Mouse (Mus musculus) adrenal gland, postnatal 4 days (tissue): Measurements from ENCODE around the gene Rnf38. TPM values are rescaled to one million over a fixed set of nuclear protein-coding genes. Genes with fewer than 3 reads are reported as not detected.

ENCODE experiments used
- DNase-seq, 2 experiments: peaks; one replicate each; pipeline ENCODE4 v3.0.0; 2021 to 2022; ENCODE audit warnings: low spot score in 2 of 2, mixed read lengths in 2 of 2
- total RNA-seq, 2 experiments: library from RNA; stranded (reverse); gene quantifications; 2 replicates each; pipeline ENCODE4 v1.2.3; 2021

The Rnf38 gene
- total RNA-seq, 2 experiments from 2014 or later, result 61.0 to 65.1 TPM

- no peak for DNase-seq
These were observed 106.8 kb downstream of the Rnf38 start for GRCm38 (mm10) chr4:44126805-44127204.

- no peak for DNase-seq
These were observed 114.0 kb downstream of the Rnf38 start for GRCm38 (mm10) chr4:44119410-44120201.

- no peak for DNase-seq
These were observed 118.5 kb downstream of the Rnf38 start for GRCm38 (mm10) chr4:44115046-44115445.

- DNase-seq, result no peak
These were observed 120.0 kb downstream of the Rnf38 start for GRCm38 (mm10) chr4:44113393-44114138.

GRCm38 (mm10) chr4:44112741-44113140, 120.8 kb downstream of the Rnf38 start:
- DNase-seq, result no peak

GRCm38 (mm10) chr4:44110771-44111170, 122.8 kb downstream of the Rnf38 start:
- no peak for DNase-seq

- no peak for DNase-seq
These were observed 125.3 kb downstream of the Rnf38 start for GRCm38 (mm10) chr4:44108297-44108696.

GRCm38 (mm10) chr4:44107339-44107738, 126.2 kb downstream of the Rnf38 start:
- DNase-seq, result no peak

- no peak for DNase-seq
These were observed 127.2 kb downstream of the Rnf38 start for GRCm38 (mm10) chr4:44106297-44106821.

GRCm38 (mm10) chr4:44104195-44104917, 129.2 kb downstream of the Rnf38 start:
- DNase-seq, result no peak

GRCm38 (mm10) chr4:44103620-44104019, 130.0 kb downstream of the Rnf38 start:
- DNase-seq, result no peak

GRCm38 (mm10) chr4:44097576-44098335, 135.8 kb downstream of the Rnf38 start:
- DNase-seq, result no peak

GRCm38 (mm10) chr4:44094475-44094874, 139.1 kb downstream of the Rnf38 start:
- no peak for DNase-seq

GRCm38 (mm10) chr4:44092359-44092758, 141.2 kb downstream of the Rnf38 start:
- DNase-seq, result no peak

- DNase-seq, result no peak
These were observed 148.0 kb downstream of the Rnf38 start for GRCm38 (mm10) chr4:44085566-44085965.

GRCm38 (mm10) chr4:44084602-44085325, 148.8 kb downstream of the Rnf38 start:
- no peak for DNase-seq

- DNase-seq, result no peak
These were observed 149.6 kb downstream of the Rnf38 start, which contains the start of gene Gne for GRCm38 (mm10) chr4:44083945-44084344. TSS of gene Gne (minus strand) at chr4:44084177.

- DNase-seq, result no peak
These were observed 155.1 kb downstream of the Rnf38 start for GRCm38 (mm10) chr4:44078358-44078933.
